Mouse (Mus musculus): Measurements from ENCODE around the gene Fam83f.

GRCm38 (mm10) chr15:80645006-80645797 lies 26.4 kb upstream of the Fam83f start:
- no peak for TF ChIP-seq RCOR1 (IDR thresholded peaks at IDR 0.05; ENCODE audit: low read depth, low read length)
- TF ChIP-seq CTCF (IDR thresholded peaks at IDR 0.05 in 2 of 3, conservative IDR thresholded peaks at IDR 0.05 in 1 of 3; ENCODE audit: control insufficient read depth in 1 of 3, insufficient read depth in 1 of 3, low read depth in 2 of 3, low read length in 3 of 3, poor library complexity in 1 of 3, severe bottlenecking in 1 of 3): no peak
- TF ChIP-seq TAL1 (IDR thresholded peaks at IDR 0.05; ENCODE audit: low read length): no peak
- no peak for TF ChIP-seq GABPA (IDR thresholded peaks at IDR 0.05; ENCODE audit: low read depth, low read length)
- no peak for TF ChIP-seq HCFC1 (IDR thresholded peaks at IDR 0.05; ENCODE audit: low read depth, low read length)
- no peak for TF ChIP-seq CHD1 (IDR thresholded peaks at IDR 0.05; ENCODE audit: low read depth, low read length)
- TF ChIP-seq EP300 (IDR thresholded peaks at IDR 0.05; ENCODE audit: low read depth in 1 of 2, low read length in 2 of 2): no peak
- TF ChIP-seq USF1 (IDR thresholded peaks at IDR 0.05; ENCODE audit: low read depth, low read length): no peak
- TF ChIP-seq POLR2AphosphoS2 (IDR thresholded peaks at IDR 0.05; ENCODE audit: low read length): no peak
- no peak for TF ChIP-seq POLR2A (IDR thresholded peaks at IDR 0.05; ENCODE audit: control insufficient read depth in 1 of 2, insufficient read depth in 1 of 2, low read depth in 1 of 2, low read length in 2 of 2, poor library complexity in 1 of 2)
- no peak for TF ChIP-seq TCF12 (IDR thresholded peaks at IDR 0.05; ENCODE audit: low read depth, low read length)
- TF ChIP-seq ELF1 (IDR thresholded peaks at IDR 0.05; ENCODE audit: low read depth, low read length): no peak
- no peak for TF ChIP-seq UBTF (IDR thresholded peaks at IDR 0.05; ENCODE audit: borderline replicate concordance, insufficient read depth, low read depth, low read length)
- no peak for TF ChIP-seq GATA1 (IDR thresholded peaks at IDR 0.05; ENCODE audit: low read depth, low read length)

Data from MEL (cell line).